Mouse (Mus musculus) heart, adult 8-10 months (tissue): ENCODE data around the gene Agpat4. TPM values are rescaled to one million over a fixed set of nuclear protein-coding genes. Genes with fewer than 3 reads are reported as not detected.

Experiments used
- DNase-seq: peaks from one replicate; pipeline ENCODE4 v3.0.0; 2022; ENCODE audit warnings: low spot score
- total RNA-seq, 4 experiments: library from RNA; stranded (reverse); gene quantifications; 2 replicates each; pipeline ENCODE4 v1.2.4; 2022

Gene Agpat4
- total RNA-seq, 4 experiments from 2014 or later: 2.5 to 3.8 (median 3.4) TPM

- DNase-seq: no peak
Observed at GRCm38 (mm10) chr17:12160984-12161764, 42.7 kb downstream of the Agpat4 start.

- no peak for DNase-seq
Observed at GRCm38 (mm10) chr17:12161877-12162276, 43.4 kb downstream of the Agpat4 start.

- no peak for DNase-seq
Observed at GRCm38 (mm10) chr17:12162824-12163223, 44.3 kb downstream of the Agpat4 start.

GRCm38 (mm10) chr17:12163403-12163802, 44.9 kb downstream of the Agpat4 start:
- DNase-seq: no peak

- no peak for DNase-seq
Observed at GRCm38 (mm10) chr17:12163903-12164302, 45.4 kb downstream of the Agpat4 start.

- DNase-seq: no peak
Observed at GRCm38 (mm10) chr17:12164507-12164906, 46.0 kb downstream of the Agpat4 start.

GRCm38 (mm10) chr17:12165009-12165695, 46.6 kb downstream of the Agpat4 start:
- no peak for DNase-seq

- no peak for DNase-seq
Observed at GRCm38 (mm10) chr17:12165701-12166100, 47.2 kb downstream of the Agpat4 start.

- DNase-seq: peak; percentile 68
Observed at GRCm38 (mm10) chr17:12168536-12168935, 50.0 kb downstream of the Agpat4 start.

- DNase-seq: no peak
Observed at GRCm38 (mm10) chr17:12169326-12169836, 50.9 kb downstream of the Agpat4 start.

- peak; percentile 79 for DNase-seq
Observed at GRCm38 (mm10) chr17:12170791-12171497, 52.4 kb downstream of the Agpat4 start.

GRCm38 (mm10) chr17:12171666-12172065, 53.2 kb downstream of the Agpat4 start:
- no peak for DNase-seq

GRCm38 (mm10) chr17:12174221-12174620, 55.7 kb downstream of the Agpat4 start:
- no peak for DNase-seq

- DNase-seq: no peak
Observed at GRCm38 (mm10) chr17:12174896-12175295, 56.4 kb downstream of the Agpat4 start.

GRCm38 (mm10) chr17:12175626-12176025, 57.1 kb downstream of the Agpat4 start:
- no peak for DNase-seq

- no peak for DNase-seq
Observed at GRCm38 (mm10) chr17:12179339-12179738, 60.8 kb downstream of the Agpat4 start.

GRCm38 (mm10) chr17:12179766-12180165, 61.3 kb downstream of the Agpat4 start:
- no peak for DNase-seq

GRCm38 (mm10) chr17:12182702-12183485, 64.4 kb downstream of the Agpat4 start:
- DNase-seq: no peak

- no peak for DNase-seq
Observed at GRCm38 (mm10) chr17:12184283-12184682, 65.8 kb downstream of the Agpat4 start.

GRCm38 (mm10) chr17:12185855-12186254, 67.4 kb downstream of the Agpat4 start:
- DNase-seq: no peak

GRCm38 (mm10) chr17:12186341-12186740, 67.8 kb downstream of the Agpat4 start:
- no peak for DNase-seq
